Mouse (Mus musculus) neural tube, embryonic 14.5 days (tissue): ENCODE results near the gene Ep400. TPM values are rescaled to one million over a fixed set of nuclear protein-coding genes. Genes with fewer than 3 reads are reported as not detected.
"Not testable (repeated sequence)": the region's sequence is repeated elsewhere in the genome, so short reads cannot be mapped to it uniquely, and the experiment has no call there.

Experiments
- ATAC-seq: fragments of 200-750 bp; cut with Nextera tagmentation; 2 replicates; pipeline ENCODE4 v1.8.0; 2017; ENCODE audit warnings: low read depth, mild to moderate bottlenecking, moderate TSS enrichment, moderate library complexity
- H3K27ac ChIP-seq: fragments of 300-500 bp; sonication (generic); 2 replicates; pipeline ENCODE4 v1.5.1; 2014; ENCODE audit warnings: low read depth, mild to moderate bottlenecking, control low read depth, low read length, moderate library complexity, mixed read lengths
- H3K27me3 ChIP-seq: fragments of 300-500 bp; sonication (generic); 2 replicates; pipeline ENCODE4 v1.6.1; 2014; ENCODE audit warnings: low read length; ENCODE audit not compliant: control insufficient read depth, insufficient read depth
- H3K36me3 ChIP-seq: fragments of 300-500 bp; sonication (generic); 2 replicates; pipeline ENCODE4 v1.6.1; 2014; ENCODE audit warnings: low read length, mixed read lengths; ENCODE audit not compliant: control insufficient read depth, insufficient read depth
- H3K4me1 ChIP-seq: fragments of 300-500 bp; sonication (generic); 2 replicates; pipeline ENCODE4 v1.6.1; 2014; ENCODE audit warnings: low read length; ENCODE audit not compliant: control insufficient read depth, insufficient read depth
- H3K4me2 ChIP-seq: fragments of 300-500 bp; sonication (generic); 2 replicates; pipeline ENCODE4 v1.6.1; 2014; ENCODE audit warnings: mild to moderate bottlenecking, low read depth, low read length, control low read depth
- H3K4me3 ChIP-seq: fragments of 300-500 bp; sonication (generic); 2 replicates; pipeline ENCODE4 v1.5.1; 2014; ENCODE audit warnings: low read depth, low read length, control low read depth, mixed read lengths
- H3K9ac ChIP-seq: fragments of 300-500 bp; sonication (generic); replicated peaks from 2 replicates; pipeline ENCODE4 v1.6.1; 2014; ENCODE audit warnings: low read depth, mild to moderate bottlenecking, control low read depth, low read length, mixed read lengths
- H3K9me3 ChIP-seq: fragments of 300-500 bp; sonication (generic); 2 replicates; pipeline ENCODE4 v1.6.1; 2016; ENCODE audit warnings: low read length; ENCODE audit not compliant: control insufficient read depth
- WGBS: fragments of 180-500 bp; shearing (Covaris S2); extraction: QIAGEN DNeasy Blood & Tissue Kit; methylation state at CpG from one replicate; pipeline ENCODE4 v1.1.7; 2014; 5-methylcytosine and 5-hydroxymethylcytosine counted together
- polyA plus RNA-seq: library from polyadenylated mRNA; unstranded; fragments of >200 nt; fragmentation: Nextera tagmentation; extraction: Ambion mirVana; gene quantifications from 2 replicates; pipeline ENCODE4 v1.2.1, GENCODE M21; 2014

The Ep400 gene
- polyA plus RNA-seq, 1 experiment from 2014 or later: 46.2 TPM

DNA sequence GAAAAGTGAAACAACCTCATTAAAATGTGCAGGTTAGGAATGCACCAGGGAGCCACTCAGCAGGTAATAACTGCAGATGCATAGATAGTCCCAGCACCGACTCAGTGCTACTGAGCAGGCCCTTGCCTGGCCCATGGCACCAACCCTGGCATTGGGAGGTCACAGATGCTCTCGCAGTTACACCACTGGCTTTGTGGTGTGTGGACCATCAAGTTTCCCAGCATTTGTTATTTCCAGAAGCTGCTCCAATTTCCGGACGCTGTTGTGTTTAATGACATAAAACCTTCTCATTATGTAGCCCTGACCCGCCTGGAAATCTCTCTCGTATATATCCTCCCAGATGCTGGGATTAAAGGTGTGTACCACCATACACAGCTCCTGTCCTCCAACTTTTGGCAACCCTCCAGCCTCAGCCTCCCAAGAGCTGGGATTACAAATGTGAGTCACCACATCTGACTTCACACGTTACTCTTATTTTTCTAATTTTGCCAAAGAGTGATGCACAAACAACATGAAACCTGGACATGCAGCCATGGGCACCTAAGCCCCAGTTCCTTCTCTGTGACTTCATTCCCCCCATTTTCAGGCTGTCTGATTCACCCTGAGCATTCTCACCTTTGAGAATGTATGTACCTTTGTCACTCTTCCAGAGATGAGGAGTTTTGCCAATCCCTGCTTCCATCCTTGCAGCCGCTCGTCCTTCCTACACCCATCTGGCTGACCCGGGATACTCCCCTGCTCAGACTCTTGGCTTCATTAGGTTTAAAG is 10.4 kb upstream of the Ep400 start:
- H3K9ac ChIP-seq: peak overlapping the region; percentile 67
- peaks cover 6% of the 10 kb centered on the region for H3K36me3 ChIP-seq
- peak overlapping the region; percentile 98 for H3K4me2 ChIP-seq
- H3K27ac ChIP-seq: 0 out of 2 replicates have a peak overlapping the region, but pooled peaks have one; percentile 16
- no peaks in the 10 kb centered on the region for H3K9me3 ChIP-seq
- no peaks in the 10 kb centered on the region for H3K27me3 ChIP-seq
- peak; percentile 68; the same call in 1 of the 2 replicates for ATAC-seq
- H3K4me3 ChIP-seq: peak overlapping the region; percentile 63
- H3K4me1 ChIP-seq: peaks cover 12% of the 10 kb centered on the region; the same call in 1 of the 2 replicates
- WGBS: 63% methylated on average over 10 of the region's 10 CpGs

- no peaks in the 10 kb centered on the region for H3K9me3 ChIP-seq
- ATAC-seq: peak; percentile 88
- no peaks in the 10 kb centered on the region for H3K27me3 ChIP-seq
- WGBS: under 1% methylated on average over 53 of the region's 57 CpGs
- peak within 1 kb of the TSS; percentile 67 for H3K9ac ChIP-seq
- H3K4me2 ChIP-seq: peak within 1 kb of the TSS; percentile 98
- H3K4me3 ChIP-seq: peak within 1 kb of the TSS; percentile 63
- 0 out of 2 replicates have a peak within 1 kb of the TSS, but pooled peaks have one; percentile 16 for H3K27ac ChIP-seq
- peaks cover 12% of the 10 kb centered on the region; the same call in 1 of the 2 replicates for H3K4me1 ChIP-seq
- peaks cover 4% of the 10 kb centered on the region for H3K36me3 ChIP-seq
These were observed 9.7 kb upstream of the Ep400 start, which contains the start of gene Pus1 for GRCm38 (mm10) chr5:110779998-110780760. Gene Pus1 (minus strand): TSS chr5:110780659.

- peak overlapping the region; percentile 63 for H3K4me3 ChIP-seq
These were observed 8.9 kb upstream of the Ep400 start for GRCm38 (mm10) chr5:110779276-110779997.

GRCm38 (mm10) chr5:110778263-110778662 is 7.7 kb upstream of the Ep400 start:
- no peak overlapping the region for H3K27ac ChIP-seq
- WGBS: 91% methylated on average over 12 of the region's 12 CpGs
- peaks cover 8% of the 10 kb centered on the region; the same call in 1 of the 2 replicates for H3K36me3 ChIP-seq
- no peak overlapping the region for H3K4me3 ChIP-seq
- no peak overlapping the region for H3K9ac ChIP-seq
- no peaks in the 10 kb centered on the region for H3K9me3 ChIP-seq
- no peak overlapping the region for H3K4me2 ChIP-seq
- peaks cover 12% of the 10 kb centered on the region; the same call in 1 of the 2 replicates for H3K4me1 ChIP-seq
- H3K27me3 ChIP-seq: no peaks in the 10 kb centered on the region
- no peak for ATAC-seq

More at GRCm38 (mm10) chr5:110779276-110779997, 8.9 kb upstream of the Ep400 start:
- Histone ChIP-seq H3K27me3 (no peaks in the 10 kb centered on the region), H3K4me1 (peaks cover 12% of the 10 kb centered on the region; the same call in 1 of the 2 replicates), H3K9ac (peak overlapping the region; percentile 67), H3K9me3 (no peaks in the 10 kb centered on the region), H3K36me3 (peaks cover 8% of the 10 kb centered on the region), H3K27ac (no peak overlapping the region), H3K4me2 (peak overlapping the region; percentile 98)
- no peak for ATAC-seq
- WGBS: 19% methylated on average over 15 of the region's 15 CpGs

DNA sequence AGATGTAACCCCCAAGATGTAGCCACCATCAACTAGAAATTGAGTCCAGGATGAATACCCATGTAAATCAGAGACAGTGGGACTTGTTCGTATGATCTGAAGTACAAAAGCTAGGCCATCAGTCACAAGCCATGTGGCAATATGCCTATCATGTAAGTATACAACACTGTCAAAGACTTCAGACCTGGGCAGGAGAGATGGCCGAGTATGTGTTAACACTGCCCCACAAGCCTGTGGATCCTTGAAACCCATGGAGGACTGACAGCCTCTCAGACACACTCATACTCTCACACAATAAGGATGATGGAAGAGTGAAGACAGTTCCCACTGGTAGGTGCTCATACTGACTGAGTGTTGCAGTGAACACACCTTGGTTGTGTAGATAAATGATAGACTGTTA is 5.6 kb upstream of the Ep400 start:
- Histone ChIP-seq H3K4me3 (no peak overlapping the region), H3K27ac (no peak overlapping the region), H3K9me3 (no peaks in the 10 kb centered on the region), H3K36me3 (peaks cover 8% of the 10 kb centered on the region; the same call in 1 of the 2 replicates), H3K4me1 (peaks cover 11% of the 10 kb centered on the region; the same call in 1 of the 2 replicates), H3K27me3 (no peaks in the 10 kb centered on the region), H3K9ac (no peak overlapping the region), H3K4me2 (no peak overlapping the region)
- no peak for ATAC-seq
- WGBS: 90% methylated on average over 2 of the region's 2 CpGs

DNA sequence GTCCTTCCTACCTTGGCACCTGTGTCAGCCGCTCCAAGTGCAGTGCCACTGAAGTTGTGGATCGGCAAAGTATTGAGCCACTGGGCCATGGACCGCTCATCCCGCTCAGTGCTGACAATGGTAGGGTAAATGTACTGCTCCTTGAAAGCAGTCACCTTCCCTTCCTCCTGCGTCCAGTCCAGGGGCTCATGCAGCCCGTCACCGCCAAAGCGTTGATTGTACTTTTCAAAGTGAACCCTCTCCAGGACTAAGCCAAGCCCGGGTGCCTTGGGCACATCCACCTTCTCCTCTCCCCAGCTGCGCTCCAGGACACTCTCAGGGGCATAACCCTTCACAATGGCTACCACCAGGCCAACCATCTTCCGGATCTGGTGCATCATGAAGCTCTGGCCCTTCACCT is 4.0 kb upstream of the Ep400 start:
- Histone ChIP-seq H3K4me3 (no peak overlapping the region), H3K27ac (no peak overlapping the region), H3K27me3 (no peaks in the 10 kb centered on the region), H3K36me3 (peaks cover 8% of the 10 kb centered on the region; the same call in 1 of the 2 replicates), H3K9me3 (no peaks in the 10 kb centered on the region), H3K4me1 (peaks cover 1% of the 10 kb centered on the region), H3K9ac (no peak overlapping the region), H3K4me2 (no peak overlapping the region)
- ATAC-seq: no peak
- WGBS: 98% methylated on average over 11 of the region's 11 CpGs

GRCm38 (mm10) chr5:110772945-110773344 is 2.4 kb upstream of the Ep400 start:
- not testable (repeated sequence) for H3K9me3 ChIP-seq, H3K36me3 ChIP-seq, ATAC-seq, H3K4me1 ChIP-seq, H3K9ac ChIP-seq, H3K27ac ChIP-seq, H3K27me3 ChIP-seq, H3K4me3 ChIP-seq, H3K4me2 ChIP-seq
- WGBS: 97% methylated on average over 10 of the region's 10 CpGs

DNA sequence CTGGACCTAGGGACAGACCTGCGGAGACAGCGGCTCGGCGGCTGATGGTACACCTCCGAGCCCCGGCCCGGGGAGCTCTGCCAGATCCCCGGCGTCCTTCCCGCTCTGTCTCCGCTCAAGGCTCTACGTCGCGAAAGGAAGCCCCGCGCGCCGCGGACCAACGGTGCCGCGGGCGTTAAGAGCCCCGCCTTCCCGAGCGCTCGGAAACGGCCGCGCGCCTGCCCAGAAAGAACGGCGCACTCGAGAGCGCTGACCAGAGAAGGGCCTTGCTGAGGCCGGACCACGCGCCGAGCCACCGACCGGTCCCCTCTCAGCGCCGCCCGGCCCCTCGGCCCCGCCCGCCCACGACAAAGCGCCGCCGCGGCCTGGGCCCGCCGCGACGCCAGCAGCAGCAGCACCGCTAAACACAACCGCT is 479 bp downstream of the Ep400 start:
- Histone ChIP-seq H3K36me3 (peaks cover 2% of the 10 kb centered on the region; the same call in 1 of the 2 replicates), H3K4me3 (peak overlapping the region; percentile 73), H3K4me1 (peaks cover 9% of the 10 kb centered on the region), H3K9ac (peak overlapping the region; percentile 80), H3K4me2 (peak overlapping the region; percentile 62), H3K9me3 (no peaks in the 10 kb centered on the region), H3K27ac (peak overlapping the region; percentile 90), H3K27me3 (no peaks in the 10 kb centered on the region)
- no peak; the same call in 1 of the 2 replicates for ATAC-seq
- under 1% methylated on average over 58 of the region's 58 CpGs for WGBS
